Mouse (Mus musculus) embryonic facial prominence, embryonic 11.5 days (tissue): ENCODE results near the gene Uvrag. TPM values are rescaled to one million over a fixed set of nuclear protein-coding genes. Genes with fewer than 3 reads are reported as not detected.

Source experiments
- ATAC-seq: fragments of 200-750 bp; cut with Nextera tagmentation; replicated peaks from 2 replicates; pipeline ENCODE4 v1.8.0; 2017; ENCODE audit warnings: low read depth; ENCODE audit not compliant: insufficient number of reproducible peaks, low FRiP score, low TSS enrichment
- DNase-seq: peaks from one replicate; pipeline ENCODE4 v3.0.0-alpha.2; 2015; ENCODE audit warnings: low spot score
- H3K27ac ChIP-seq: fragments of 300-500 bp; sonication (generic); replicated peaks from 2 replicates; pipeline ENCODE4 v1.5.1; 2014; ENCODE audit warnings: mild to moderate bottlenecking, low read depth, low read length, control low read depth
- H3K27me3 ChIP-seq: fragments of 300-500 bp; sonication (generic); 2 replicates; pipeline ENCODE4 v1.6.1; 2014; ENCODE audit warnings: mild to moderate bottlenecking, low read length, moderate library complexity, mixed read lengths; ENCODE audit not compliant: control insufficient read depth, insufficient read depth
- H3K36me3 ChIP-seq: fragments of 300-500 bp; sonication (generic); replicated peaks from 2 replicates; pipeline ENCODE4 v1.6.1; 2014; ENCODE audit warnings: low read depth, mild to moderate bottlenecking, low read length, moderate library complexity, mixed read lengths; ENCODE audit not compliant: control insufficient read depth, insufficient read depth
- H3K4me1 ChIP-seq: fragments of 300-500 bp; sonication (generic); 2 replicates; pipeline ENCODE4 v1.6.1; 2014; ENCODE audit warnings: low read length, mixed read lengths; ENCODE audit not compliant: control insufficient read depth, insufficient read depth
- H3K4me2 ChIP-seq: fragments of 300-500 bp; sonication (generic); 2 replicates; pipeline ENCODE4 v1.6.1; 2014; ENCODE audit warnings: low read depth, mild to moderate bottlenecking, control low read depth, low read length, moderate library complexity
- H3K4me3 ChIP-seq: fragments of 300-500 bp; sonication (generic); 2 replicates; pipeline ENCODE4 v1.5.1; 2014; ENCODE audit warnings: low read depth, low read length, control low read depth
- H3K9ac ChIP-seq: fragments of 300-500 bp; sonication (generic); replicated peaks from 2 replicates; pipeline ENCODE4 v1.6.1; 2014; ENCODE audit warnings: mild to moderate bottlenecking, control low read depth, low read length
- H3K9me3 ChIP-seq: fragments of 300-500 bp; sonication (generic); replicated peaks from 2 replicates; pipeline ENCODE4 v1.6.1; 2016; ENCODE audit warnings: mild to moderate bottlenecking, low read length, inconsistent platforms, mixed read lengths; ENCODE audit not compliant: control insufficient read depth
- whole genome bisulfite sequencing: fragments of 180-500 bp; shearing (Covaris S2); extraction: QIAGEN DNeasy Blood & Tissue Kit; methylation state at CpG from one replicate; pipeline ENCODE4 v1.1.7; 2014; 5-methylcytosine and 5-hydroxymethylcytosine counted together
- polyA plus RNA-seq: library from polyadenylated mRNA; unstranded; fragments of >200 nt; fragmentation: Nextera tagmentation; extraction: Ambion mirVana; gene quantifications from 2 replicates; pipeline ENCODE4 v1.2.1, GENCODE M21; 2014

Gene Uvrag
- polyA plus RNA-seq, 1 experiment from 2014 or later, result 15.5 TPM

DNA sequence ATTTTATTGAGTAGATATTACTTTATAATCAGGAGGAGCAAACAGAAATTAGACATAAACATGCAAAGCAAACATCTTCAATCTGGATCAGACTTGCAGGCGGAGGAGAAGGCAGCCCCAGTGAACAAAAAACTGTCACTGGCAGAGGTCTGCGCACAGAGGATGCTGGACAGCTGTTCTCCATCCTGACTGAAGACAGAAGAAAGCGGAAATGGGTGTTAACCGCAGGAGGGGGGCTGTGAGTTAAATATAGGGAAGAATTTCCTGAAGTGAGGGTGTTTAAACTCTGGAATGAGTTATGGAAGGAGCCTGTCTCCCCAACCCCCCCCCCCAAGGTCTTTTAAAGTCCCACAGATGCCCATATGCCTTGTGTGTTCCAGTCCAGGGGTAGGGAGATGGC is 241.1 kb downstream of the Uvrag start:
- no peak for ATAC-seq
- H3K27ac ChIP-seq, result no peak overlapping the region
- WGBS, result 63% methylated on average over 4 of the region's 4 CpGs

DNA sequence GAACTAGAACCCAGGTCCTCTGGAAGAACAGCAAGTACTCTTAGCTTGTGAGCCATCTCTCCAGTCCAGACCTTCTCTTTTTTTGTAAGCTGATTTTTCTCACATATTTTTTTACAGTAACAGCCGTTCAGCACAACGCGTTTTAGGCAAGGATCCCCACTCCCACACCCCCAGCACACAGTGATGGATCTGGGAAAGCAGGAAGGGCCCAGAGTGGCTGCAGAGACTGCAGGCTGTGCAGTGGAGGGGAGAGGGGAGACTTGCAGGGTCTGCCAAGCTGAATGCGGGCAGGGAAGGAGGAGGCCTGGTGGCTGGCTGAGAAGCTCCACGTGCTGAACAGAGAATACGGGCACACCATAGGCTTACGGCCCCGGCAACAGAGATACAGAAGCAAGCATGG is 243.6 kb downstream of the Uvrag start:
- H3K27me3 ChIP-seq, result no peaks in the 10 kb centered on the region
- no peak overlapping the region for H3K4me2 ChIP-seq
- H3K36me3 ChIP-seq, result no peaks in the 10 kb centered on the region
- H3K9me3 ChIP-seq, result no peaks in the 10 kb centered on the region
- DNase-seq (no peak), ATAC-seq (no peak)
- 92% methylated on average over 8 of the region's 8 CpGs for WGBS
- no peak overlapping the region for H3K9ac ChIP-seq
- no peaks in the 10 kb centered on the region; the same call in none of the 2 replicates for H3K4me1 ChIP-seq
- H3K4me3 ChIP-seq, result no peak overlapping the region
- H3K27ac ChIP-seq, result no peak overlapping the region

More for the DNA sequence above, 241.1 kb downstream of the Uvrag start:
- H3K9ac ChIP-seq, result no peak overlapping the region
- H3K36me3 ChIP-seq, result no peaks in the 10 kb centered on the region
- H3K4me2 ChIP-seq, result no peak overlapping the region
- peaks cover 3% of the 10 kb centered on the region; the same call in 1 of the 2 replicates for H3K4me1 ChIP-seq
- H3K9me3 ChIP-seq, result no peaks in the 10 kb centered on the region
- H3K27me3 ChIP-seq, result no peaks in the 10 kb centered on the region
- peak; percentile 49 for DNase-seq
- H3K4me3 ChIP-seq, result no peak overlapping the region

DNA sequence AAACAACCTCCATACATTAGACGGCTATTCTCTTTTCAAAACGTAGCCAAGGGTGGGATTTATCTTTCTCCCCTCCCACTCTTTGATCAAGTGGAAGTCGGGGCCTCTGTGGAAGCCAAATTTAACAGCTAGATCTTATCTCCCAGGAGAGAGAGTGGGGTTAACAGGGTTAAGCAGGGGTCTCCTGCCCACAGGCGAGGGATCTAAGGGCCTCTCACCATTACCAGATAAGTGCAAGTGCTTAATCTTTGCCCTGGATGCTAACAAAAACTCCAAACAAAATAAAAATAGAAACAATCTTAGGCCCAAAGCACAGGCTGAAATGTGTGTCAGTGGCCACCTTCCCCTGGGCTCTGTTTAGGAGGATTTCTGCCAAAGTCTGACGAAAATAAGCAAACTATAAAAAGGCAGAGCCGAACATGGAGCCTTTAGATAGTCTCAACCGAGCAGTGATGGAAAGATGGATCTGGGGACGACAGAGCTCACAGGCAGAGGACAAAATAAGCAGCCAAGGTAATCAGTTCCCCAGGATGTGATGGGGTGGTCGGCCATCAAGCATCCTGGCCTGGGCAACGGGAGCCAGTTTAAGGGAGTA is 245.3 kb downstream of the Uvrag start:
- DNase-seq, result no peak
- Histone ChIP-seq H3K9me3 (no peaks in the 10 kb centered on the region), H3K27me3 (no peaks in the 10 kb centered on the region), H3K27ac (no peak overlapping the region), H3K4me2 (no peak overlapping the region), H3K4me1 (no peaks in the 10 kb centered on the region; the same call in none of the 2 replicates), H3K36me3 (no peaks in the 10 kb centered on the region), H3K9ac (no peak overlapping the region), H3K4me3 (no peak overlapping the region)
- 27% methylated on average over 10 of the region's 10 CpGs for WGBS
- ATAC-seq, result no peak

DNA sequence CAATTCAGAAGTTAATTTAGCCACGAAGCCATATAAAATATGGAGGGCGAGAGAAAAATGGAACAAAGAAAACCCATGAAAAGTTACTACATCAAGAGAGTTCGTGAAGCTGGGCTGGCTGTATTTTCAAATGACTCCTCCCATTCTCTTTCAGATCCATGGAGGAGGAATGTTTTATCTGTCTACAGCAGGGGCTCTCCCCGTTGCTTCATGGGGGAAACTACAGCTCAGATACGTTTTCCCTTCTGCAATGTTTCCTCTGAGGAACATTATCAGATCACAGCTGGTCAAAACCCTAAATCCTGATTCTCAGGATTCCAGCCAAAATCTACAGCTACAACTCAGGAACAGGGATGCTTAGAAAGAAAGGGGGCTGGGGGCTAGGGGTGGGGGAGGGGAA is 246.2 kb downstream of the Uvrag start:
- no peak for DNase-seq
- 55% methylated on average over 5 of the region's 5 CpGs for WGBS
- no peak overlapping the region for H3K27ac ChIP-seq
- H3K4me2 ChIP-seq, result no peak overlapping the region
- H3K4me1 ChIP-seq, result no peaks in the 10 kb centered on the region; the same call in none of the 2 replicates
- no peak overlapping the region for H3K9ac ChIP-seq
- ATAC-seq, result no peak
- H3K4me3 ChIP-seq, result no peak overlapping the region
- no peaks in the 10 kb centered on the region for H3K36me3 ChIP-seq
- H3K9me3 ChIP-seq, result no peaks in the 10 kb centered on the region
- H3K27me3 ChIP-seq, result no peaks in the 10 kb centered on the region

DNA sequence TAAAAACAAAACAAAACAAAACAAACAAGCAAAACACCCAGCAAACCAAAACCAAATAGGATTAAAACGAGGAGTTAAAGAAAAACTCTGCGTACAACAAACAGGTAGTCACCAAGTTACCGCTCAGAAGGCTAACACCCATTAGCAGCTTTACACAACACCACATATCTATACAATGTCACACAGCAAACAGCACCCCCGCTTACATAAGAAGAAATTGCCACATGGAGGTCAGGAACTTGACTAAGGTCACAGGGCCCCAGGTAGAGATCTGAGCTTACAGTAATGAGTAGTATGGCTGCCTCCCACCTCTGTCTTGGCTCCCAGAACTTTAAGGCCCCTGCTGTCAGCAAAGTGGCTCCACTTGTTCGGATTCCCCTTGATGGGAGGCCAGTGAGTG is 246.6 kb downstream of the Uvrag start:
- 86% methylated on average over 5 of the region's 5 CpGs for WGBS
- H3K36me3 ChIP-seq, result no peaks in the 10 kb centered on the region
- H3K27me3 ChIP-seq, result no peaks in the 10 kb centered on the region
- H3K4me1 ChIP-seq, result no peaks in the 10 kb centered on the region; the same call in none of the 2 replicates
- no peak overlapping the region for H3K9ac ChIP-seq
- no peaks in the 10 kb centered on the region for H3K9me3 ChIP-seq
- H3K4me3 ChIP-seq, result no peak overlapping the region
- no peak for ATAC-seq
- no peak for DNase-seq
- no peak overlapping the region for H3K27ac ChIP-seq
- H3K4me2 ChIP-seq, result no peak overlapping the region

DNA sequence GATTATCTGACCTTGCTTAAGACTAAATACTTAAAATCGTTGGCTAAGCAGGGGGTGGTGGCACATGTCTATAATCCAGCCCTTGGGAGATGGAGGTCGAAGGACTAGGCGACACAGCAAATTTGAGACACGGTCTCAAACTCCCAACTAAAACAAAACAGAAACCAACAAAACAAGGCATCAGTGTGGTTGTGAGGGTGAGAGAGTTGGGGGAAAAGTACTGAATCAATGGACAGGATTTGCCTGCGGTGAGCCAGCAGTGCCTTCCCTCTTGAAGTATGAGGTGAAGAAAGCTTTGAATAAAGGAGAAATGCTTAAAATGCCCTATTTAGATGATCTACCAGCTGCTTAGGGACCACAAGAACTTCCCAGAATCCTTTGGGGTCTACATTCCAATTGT is 247.8 kb downstream of the Uvrag start:
- Histone ChIP-seq H3K27me3 (no peaks in the 10 kb centered on the region), H3K4me2 (no peak overlapping the region), H3K36me3 (no peaks in the 10 kb centered on the region), H3K9me3 (no peaks in the 10 kb centered on the region), H3K4me3 (no peak overlapping the region), H3K4me1 (no peaks in the 10 kb centered on the region; the same call in none of the 2 replicates), H3K9ac (no peak overlapping the region), H3K27ac (no peak overlapping the region)
- no peak for DNase-seq
- WGBS, result 74% methylated on average over 5 of the region's 5 CpGs
- ATAC-seq, result no peak

DNA sequence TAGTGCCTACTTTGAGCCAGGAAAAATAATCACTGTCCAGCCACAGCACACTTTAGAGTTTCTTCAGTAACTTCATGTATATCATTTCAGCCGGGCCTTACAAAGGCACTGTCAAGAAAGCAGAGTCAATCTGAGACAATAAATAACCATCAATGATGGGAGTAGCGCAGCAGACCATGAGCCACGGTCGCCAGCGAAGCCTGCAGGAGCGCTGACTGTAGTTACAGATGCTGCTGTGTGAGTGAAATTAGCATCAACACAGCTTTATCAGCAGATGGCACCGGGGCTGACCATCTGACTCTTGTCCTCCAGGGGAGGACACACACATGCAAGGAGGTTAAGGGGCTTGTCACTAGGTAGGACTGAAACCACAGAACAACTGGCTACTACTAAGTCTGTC is 251.7 kb downstream of the Uvrag start:
- H3K27me3 ChIP-seq, result no peaks in the 10 kb centered on the region
- H3K9ac ChIP-seq, result no peak overlapping the region
- H3K36me3 ChIP-seq, result no peaks in the 10 kb centered on the region
- ATAC-seq, result no peak
- H3K4me1 ChIP-seq, result no peaks in the 10 kb centered on the region; the same call in 1 of the 2 replicates
- DNase-seq, result no peak
- H3K4me3 ChIP-seq, result no peak overlapping the region
- H3K9me3 ChIP-seq, result no peaks in the 10 kb centered on the region
- 75% methylated on average over 7 of the region's 7 CpGs for WGBS
- no peak overlapping the region for H3K4me2 ChIP-seq
- H3K27ac ChIP-seq, result no peak overlapping the region

DNA sequence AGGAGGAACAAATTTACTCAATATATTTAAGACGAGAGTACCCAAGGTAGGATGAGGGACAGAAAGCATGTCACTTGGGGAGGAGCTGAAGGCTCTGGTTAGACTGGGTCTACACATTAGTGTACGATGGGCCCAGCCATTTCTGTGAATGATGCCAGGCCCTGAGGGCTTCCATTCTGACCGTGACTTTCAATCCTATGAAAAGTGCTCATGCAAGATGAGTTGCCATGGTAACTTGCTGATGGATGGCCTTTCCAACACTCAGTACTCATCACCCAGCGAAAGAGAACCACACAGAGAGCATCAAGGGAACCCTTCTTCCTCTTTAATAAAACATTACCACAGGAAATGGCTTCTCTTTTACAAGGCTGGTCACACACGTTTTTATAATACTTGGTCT is 252.1 kb downstream of the Uvrag start:
- Histone ChIP-seq H3K36me3 (no peaks in the 10 kb centered on the region), H3K4me2 (no peak overlapping the region), H3K27me3 (no peaks in the 10 kb centered on the region), H3K9me3 (no peaks in the 10 kb centered on the region), H3K9ac (no peak overlapping the region), H3K4me3 (no peak overlapping the region), H3K4me1 (no peaks in the 10 kb centered on the region; the same call in 1 of the 2 replicates), H3K27ac (no peak overlapping the region)
- no peak for DNase-seq
- ATAC-seq, result no peak
- WGBS, result 67% methylated on average over 5 of the region's 5 CpGs
